Mouse (Mus musculus): ENCODE measurements around the gene Cers6. TPM values are rescaled to one million over a fixed set of nuclear protein-coding genes. Genes with fewer than 3 reads are reported as not detected.
A peak's percentile ranks its signal among the peaks of the same experiment; 100 is the strongest.

Cers6 gene
- total RNA-seq, 2 experiments from 2014 or later, result 64.6 to 74.1 TPM

GRCm38 (mm10) chr2:68874575-68874974, 13.3 kb downstream of the Cers6 start:
- no peak for DNase-seq (ENCODE audit: low spot score in 2 of 2)

- no peak for DNase-seq (ENCODE audit: low spot score in 2 of 2)
Measured at GRCm38 (mm10) chr2:68879071-68879651, 17.9 kb downstream of the Cers6 start.

GRCm38 (mm10) chr2:68884573-68884972, 23.3 kb downstream of the Cers6 start:
- peak; percentile 66 to 74 for DNase-seq (ENCODE audit: low spot score in 2 of 2)

GRCm38 (mm10) chr2:68885206-68885605, 24.0 kb downstream of the Cers6 start:
- DNase-seq (ENCODE audit: low spot score in 2 of 2), result no peak

GRCm38 (mm10) chr2:68885766-68886496, 24.7 kb downstream of the Cers6 start:
- no peak for DNase-seq (ENCODE audit: low spot score in 2 of 2)

GRCm38 (mm10) chr2:68886661-68887060, 25.4 kb downstream of the Cers6 start:
- no peak for DNase-seq (ENCODE audit: low spot score in 2 of 2)

GRCm38 (mm10) chr2:68888094-68888705, 27.0 kb downstream of the Cers6 start:
- DNase-seq (ENCODE audit: low spot score in 2 of 2), result no peak

GRCm38 (mm10) chr2:68889661-68890170, 28.5 kb downstream of the Cers6 start:
- DNase-seq (ENCODE audit: low spot score in 2 of 2), result no peak

GRCm38 (mm10) chr2:68892476-68892875, 31.2 kb downstream of the Cers6 start:
- no peak for DNase-seq (ENCODE audit: low spot score in 2 of 2)

- no peak for DNase-seq (ENCODE audit: low spot score in 2 of 2)
Measured at GRCm38 (mm10) chr2:68895044-68895764, 34.0 kb downstream of the Cers6 start.

- DNase-seq (ENCODE audit: low spot score in 2 of 2), result peak; percentile 25 to 55
Measured at GRCm38 (mm10) chr2:68896196-68896595, 35.0 kb downstream of the Cers6 start.

- no peak for DNase-seq (ENCODE audit: low spot score in 2 of 2)
Measured at GRCm38 (mm10) chr2:68899770-68900521, 38.7 kb downstream of the Cers6 start.

GRCm38 (mm10) chr2:68900640-68901378, 39.6 kb downstream of the Cers6 start:
- no peak for DNase-seq (ENCODE audit: low spot score in 2 of 2)

- no peak for DNase-seq (ENCODE audit: low spot score in 2 of 2)
Measured at GRCm38 (mm10) chr2:68901708-68902107, 40.5 kb downstream of the Cers6 start.

GRCm38 (mm10) chr2:68902546-68902945, 41.3 kb downstream of the Cers6 start:
- no peak for DNase-seq (ENCODE audit: low spot score in 2 of 2)

GRCm38 (mm10) chr2:68906921-68907320, 45.7 kb downstream of the Cers6 start:
- DNase-seq (ENCODE audit: low spot score in 2 of 2), result no peak

GRCm38 (mm10) chr2:68907721-68908463, 46.7 kb downstream of the Cers6 start:
- DNase-seq (ENCODE audit: low spot score in 2 of 2), result peak in 1 of 2 experiments; percentile 18

- DNase-seq (ENCODE audit: low spot score in 2 of 2), result no peak
Measured at GRCm38 (mm10) chr2:68910727-68911126, 49.5 kb downstream of the Cers6 start.

Measured in left cerebral cortex, adult 18-20 months (tissue).